Mouse (Mus musculus): ENCODE results near the gene Gm32802. TPM values are rescaled to one million over a fixed set of nuclear protein-coding genes. Genes with fewer than 3 reads are reported as not detected.
A peak's percentile ranks its signal among the peaks of the same experiment; 100 is the strongest.
"Not testable (repeated sequence)": the region's sequence is repeated elsewhere in the genome, so short reads cannot be mapped to it uniquely, and the experiment has no call there.

Gm32802 gene
- polyA plus RNA-seq, 1 experiment from 2014 or later = not detected

DNA sequence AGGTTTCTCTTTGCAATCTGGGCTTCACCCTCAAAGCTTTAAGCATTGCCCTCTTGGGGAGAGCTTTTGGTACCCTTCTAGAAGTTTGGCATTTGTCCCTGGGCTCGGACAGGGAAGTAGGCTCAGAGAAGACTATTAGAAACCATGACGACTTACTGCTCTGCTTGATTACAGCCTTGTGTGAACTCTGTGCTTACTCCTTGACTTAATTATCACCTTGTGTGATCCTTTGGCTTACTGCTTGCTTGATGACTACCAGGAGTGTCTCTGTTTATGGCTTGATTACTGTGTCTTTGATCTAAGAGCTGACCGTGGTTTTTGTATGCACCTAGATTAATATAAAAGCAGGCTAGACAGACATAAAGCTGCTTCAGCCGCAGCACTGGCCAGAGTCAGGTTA is 19.6 kb downstream of the Gm32802 start:
- WGBS = no CpG with 5 or more reads among the region's 4 CpGs
- H3K9ac ChIP-seq (ENCODE audit: low read depth, low read length) = not testable (repeated sequence)

DNA sequence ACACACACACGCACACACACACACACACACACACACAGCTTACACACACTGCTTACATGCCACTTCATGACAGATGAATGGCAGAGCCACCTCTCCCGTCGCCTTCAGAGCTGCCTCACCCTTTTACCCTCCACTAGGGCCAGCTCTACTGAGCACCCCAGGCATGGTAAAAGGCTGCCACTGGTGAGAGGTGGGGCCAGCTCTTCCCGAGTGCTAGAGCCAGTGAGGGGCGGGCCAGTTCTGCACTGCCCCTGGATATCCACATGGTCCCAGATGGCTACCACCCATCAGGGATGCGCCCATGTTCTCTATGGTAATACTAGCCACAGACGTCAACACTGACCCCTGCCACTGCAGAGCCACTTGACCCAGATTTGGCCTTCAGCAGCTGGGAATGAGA is 24.1 kb downstream of the Gm32802 start:
- H3K4me3 ChIP-seq (ENCODE audit: low read depth, low read length); H3K27ac ChIP-seq (ENCODE audit: low read depth, low read length); H3K9ac ChIP-seq (ENCODE audit: low read depth, low read length); H3K4me1 ChIP-seq (replicated peaks; ENCODE audit: control insufficient read depth, insufficient read depth, low read length); ATAC-seq; H3K4me2 ChIP-seq (replicated peaks; ENCODE audit: low read depth); H3K9me3 ChIP-seq (ENCODE audit: control insufficient read depth); H3K27me3 ChIP-seq (replicated peaks; ENCODE audit: control insufficient read depth, insufficient read depth, low read length); H3K36me3 ChIP-seq (ENCODE audit: control insufficient read depth, insufficient read depth): not testable (repeated sequence)
- WGBS = 75% methylated on average over 6 of the region's 7 CpGs

More for the DNA sequence above, 19.6 kb downstream of the Gm32802 start:
- H3K4me3 ChIP-seq (ENCODE audit: low read depth, low read length); H3K4me1 ChIP-seq (replicated peaks; ENCODE audit: control insufficient read depth, insufficient read depth, low read length); H3K9me3 ChIP-seq (ENCODE audit: control insufficient read depth); H3K27ac ChIP-seq (ENCODE audit: low read depth, low read length); H3K27me3 ChIP-seq (replicated peaks; ENCODE audit: control insufficient read depth, insufficient read depth, low read length); H3K4me2 ChIP-seq (replicated peaks; ENCODE audit: low read depth); H3K36me3 ChIP-seq (ENCODE audit: control insufficient read depth, insufficient read depth): not testable (repeated sequence)
- peak; percentile 51 for ATAC-seq

DNA sequence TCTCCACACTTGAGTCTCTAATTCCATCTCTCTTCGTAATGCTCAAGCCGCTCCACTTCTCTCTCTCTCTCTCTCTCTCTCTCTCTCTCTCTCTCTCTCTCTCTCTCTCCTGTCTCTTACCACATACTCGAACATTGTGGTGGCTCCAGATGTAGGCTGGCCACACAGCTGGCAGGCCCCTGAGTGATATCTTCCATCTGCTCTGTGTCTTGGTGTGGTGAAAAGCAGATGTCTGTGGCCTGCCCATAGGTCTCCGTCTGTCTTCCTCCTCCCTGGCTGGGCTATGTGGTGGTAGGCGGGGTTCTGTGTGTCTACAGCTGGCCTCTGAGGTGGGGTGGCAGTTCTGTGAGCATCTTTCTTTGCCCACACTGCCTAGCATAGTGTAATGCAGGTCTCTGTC is 24.5 kb downstream of the Gm32802 start:
- not testable (repeated sequence) for H3K27me3 ChIP-seq (replicated peaks; ENCODE audit: control insufficient read depth, insufficient read depth, low read length); H3K4me1 ChIP-seq (replicated peaks; ENCODE audit: control insufficient read depth, insufficient read depth, low read length); H3K27ac ChIP-seq (ENCODE audit: low read depth, low read length); H3K4me2 ChIP-seq (replicated peaks; ENCODE audit: low read depth); H3K9ac ChIP-seq (ENCODE audit: low read depth, low read length); H3K4me3 ChIP-seq (ENCODE audit: low read depth, low read length); H3K36me3 ChIP-seq (ENCODE audit: control insufficient read depth, insufficient read depth); ATAC-seq; H3K9me3 ChIP-seq (ENCODE audit: control insufficient read depth)
- 69% methylated on average over 2 of the region's 5 CpGs for WGBS

DNA sequence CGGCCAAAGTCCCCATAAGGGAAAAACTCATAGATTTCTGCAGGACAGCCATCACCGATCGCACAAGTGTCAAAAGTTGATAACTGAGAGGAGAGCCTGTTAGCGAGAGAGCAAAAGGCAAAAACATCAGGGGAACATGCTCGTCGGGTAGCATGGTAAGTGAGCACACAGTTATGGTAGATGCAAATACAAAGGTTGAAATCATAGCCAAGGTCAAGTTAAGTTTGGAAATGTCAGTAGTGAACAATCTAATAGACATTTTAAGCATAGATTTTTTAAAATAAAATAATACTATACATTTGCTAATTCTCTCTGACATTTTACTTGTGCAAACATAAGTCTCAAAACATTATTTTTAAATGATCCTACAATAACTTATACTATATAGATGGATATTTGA is 36.5 kb downstream of the Gm32802 start, which contains the start of gene Iltifb:
Gene Iltifb (minus strand): TSS at position 101 of the 400 bp plus-strand sequence.
- TF ChIP-seq CTCF (IDR thresholded peaks at IDR 0.05; ENCODE audit: low read depth) = no peak
- 92% methylated on average over 6 of the region's 6 CpGs for WGBS
- no peak within 1 kb of the TSS for H3K4me3 ChIP-seq (ENCODE audit: low read depth, low read length)
- no peak for ATAC-seq
- no peaks in the 10 kb centered on the region for H3K27me3 ChIP-seq (replicated peaks; ENCODE audit: control insufficient read depth, insufficient read depth, low read length)
- no peaks in the 10 kb centered on the region for H3K9me3 ChIP-seq (ENCODE audit: control insufficient read depth)
- no peak within 1 kb of the TSS for H3K4me2 ChIP-seq (replicated peaks; ENCODE audit: low read depth)
- H3K36me3 ChIP-seq (ENCODE audit: control insufficient read depth, insufficient read depth) = no peaks in the 10 kb centered on the region
- no peak within 1 kb of the TSS for H3K27ac ChIP-seq (ENCODE audit: low read depth, low read length)
- H3K4me1 ChIP-seq (replicated peaks; ENCODE audit: control insufficient read depth, insufficient read depth, low read length) = no peaks in the 10 kb centered on the region
- no peak within 1 kb of the TSS for H3K9ac ChIP-seq (ENCODE audit: low read depth, low read length)

DNA sequence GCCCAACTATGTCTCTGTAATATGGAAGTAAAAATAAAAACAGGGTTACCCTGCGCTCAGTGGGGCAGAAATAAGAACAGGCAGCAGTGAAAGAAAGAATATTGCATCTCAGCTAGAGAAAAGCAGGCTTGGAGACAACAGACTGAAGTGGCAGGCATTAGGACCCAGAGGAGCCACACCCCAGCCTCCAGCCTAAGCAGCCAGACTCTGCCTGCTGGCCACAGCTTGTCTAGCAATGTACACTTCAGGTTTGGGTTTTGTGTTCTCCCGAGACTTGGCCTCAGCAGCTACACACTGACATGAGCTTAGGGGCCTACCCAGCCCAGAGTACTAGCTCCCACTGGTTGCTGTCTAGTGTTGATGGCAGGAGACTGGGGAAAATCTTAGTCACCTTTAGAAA is 43.6 kb downstream of the Gm32802 start:
- not testable (repeated sequence) for H3K4me3 ChIP-seq (ENCODE audit: low read depth, low read length); H3K9me3 ChIP-seq (ENCODE audit: control insufficient read depth); H3K27me3 ChIP-seq (replicated peaks; ENCODE audit: control insufficient read depth, insufficient read depth, low read length); ATAC-seq; H3K4me1 ChIP-seq (replicated peaks; ENCODE audit: control insufficient read depth, insufficient read depth, low read length); H3K4me2 ChIP-seq (replicated peaks; ENCODE audit: low read depth); H3K27ac ChIP-seq (ENCODE audit: low read depth, low read length); H3K9ac ChIP-seq (ENCODE audit: low read depth, low read length); H3K36me3 ChIP-seq (ENCODE audit: control insufficient read depth, insufficient read depth)
- WGBS = 33% methylated on average over 2 of the region's 2 CpGs

Other genes with a start within 250 kb of the Gm32802 start
- 3.9 and 4.4 TPM in 2 replicates for gene Mdm1, start 116.9 kb upstream of the Gm32802 start, polyA plus RNA-seq (2015; fragmentation: Nextera tagmentation; extraction: Ambion mirVana)
- gene Il22, start 53.7 kb upstream of the Gm32802 start, polyA plus RNA-seq (2015; fragmentation: Nextera tagmentation; extraction: Ambion mirVana) = not detected in 2 replicates
- gene Gm32717, start 17.9 kb upstream of the Gm32802 start, polyA plus RNA-seq (2015; fragmentation: Nextera tagmentation; extraction: Ambion mirVana) = not detected in 2 replicates
- not detected in 2 replicates for gene Iltifb, start 36.4 kb downstream of the Gm32802 start, polyA plus RNA-seq (2015; fragmentation: Nextera tagmentation; extraction: Ambion mirVana)
- not detected in 2 replicates for gene Gm9040, start 68.3 kb downstream of the Gm32802 start, polyA plus RNA-seq (2015; fragmentation: Nextera tagmentation; extraction: Ambion mirVana)
- not detected in 2 replicates for gene Gm9044, start 73.7 kb downstream of the Gm32802 start, polyA plus RNA-seq (2015; fragmentation: Nextera tagmentation; extraction: Ambion mirVana)
- gene Gm9045, start 79.1 kb downstream of the Gm32802 start, polyA plus RNA-seq (2015; fragmentation: Nextera tagmentation; extraction: Ambion mirVana) = 0.09 TPM in 1 of 2 replicates, not detected in the other
- not detected in 2 replicates for gene Gm9046, start 84.6 kb downstream of the Gm32802 start, polyA plus RNA-seq (2015; fragmentation: Nextera tagmentation; extraction: Ambion mirVana)
- gene Gm9048, start 90.0 kb downstream of the Gm32802 start, polyA plus RNA-seq (2015; fragmentation: Nextera tagmentation; extraction: Ambion mirVana) = not detected in 2 replicates
- 0.09 TPM in 1 of 2 replicates, not detected in the other for gene Gm9049, start 95.4 kb downstream of the Gm32802 start, polyA plus RNA-seq (2015; fragmentation: Nextera tagmentation; extraction: Ambion mirVana)
- gene Ifng, start 182.4 kb downstream of the Gm32802 start, polyA plus RNA-seq (2015; fragmentation: Nextera tagmentation; extraction: Ambion mirVana) = not detected in 2 replicates

Data from intestine, postnatal 0 days (tissue).